Mouse (Mus musculus) MEL (cell line): ENCODE results near the gene Slco1a1. TPM values are rescaled to one million over a fixed set of nuclear protein-coding genes. Genes with fewer than 3 reads are reported as not detected.
"Not testable (repeated sequence)": the region's sequence is repeated elsewhere in the genome, so short reads cannot be mapped to it uniquely, and the experiment has no call there.

Experiments
- DNase-seq: peaks from one replicate; pipeline ENCODE4 v3.0.0; 2011; ENCODE audit warnings: low read depth, low spot score
- H3K27ac ChIP-seq: 2 replicates; pipeline ENCODE4 v1.5.1; 2012; ENCODE audit warnings: low read depth, mild to moderate bottlenecking, control low read depth, low read length, moderate library complexity; ENCODE audit not compliant: control insufficient read depth
- H3K27me3 ChIP-seq, 2 experiments: fragments of 150-350 bp in 1 of 2; sonication (generic) in 1 of 2; 2 replicates each; pipeline ENCODE4 v1.6.1; 2012; ENCODE audit warnings: low read length in 2 of 2, mild to moderate bottlenecking in 2 of 2, improper control_type of control experiment in 1 of 2, moderate library complexity in 1 of 2; ENCODE audit not compliant: insufficient read depth in 2 of 2, control insufficient read depth in 1 of 2
- H3K36me3 ChIP-seq, 2 experiments: 2 replicates each; pipeline ENCODE4 v1.6.1; 2012 to 2014; ENCODE audit warnings: low read length in 2 of 2, improper control_type of control experiment in 1 of 2, inconsistent platforms in 1 of 2, mild to moderate bottlenecking in 1 of 2; ENCODE audit not compliant: insufficient read depth in 2 of 2, control insufficient read depth in 1 of 2
- H3K4me1 ChIP-seq, 2 experiments: fragments of 150-350 bp in 1 of 2; sonication (generic) in 1 of 2; 2 replicates each; pipeline ENCODE4 v1.6.1; 2012; ENCODE audit warnings: low read length in 2 of 2, improper control_type of control experiment in 1 of 2, mild to moderate bottlenecking in 1 of 2; ENCODE audit not compliant: insufficient read depth in 2 of 2, control insufficient read depth in 1 of 2
- H3K4me3 ChIP-seq, 2 experiments: fragments of 150-350 bp in 1 of 2; sonication (generic) in 1 of 2; 2 replicates each; pipeline ENCODE4 v1.5.1; 2012; ENCODE audit warnings: low read depth in 2 of 2, low read length in 2 of 2, mild to moderate bottlenecking in 2 of 2, moderate library complexity in 2 of 2, control low read depth in 1 of 2, improper control_type of control experiment in 1 of 2; ENCODE audit not compliant: control insufficient read depth in 1 of 2, insufficient read depth in 1 of 2
- H3K79me2 ChIP-seq: 2 replicates; pipeline ENCODE4 v1.6.1; 2012; ENCODE audit warnings: mild to moderate bottlenecking, low read length, moderate library complexity; ENCODE audit not compliant: control insufficient read depth, poor library complexity, insufficient read depth
- H3K9ac ChIP-seq: 2 replicates; pipeline ENCODE4 v1.6.1; 2012; ENCODE audit warnings: low read depth, mild to moderate bottlenecking, control low read depth, low read length, moderate library complexity; ENCODE audit not compliant: control insufficient read depth, poor library complexity, severe bottlenecking
- H3K9me3 ChIP-seq: fragments of 150-350 bp; sonication (generic); replicated peaks from 2 replicates; pipeline ENCODE4 v1.6.1; 2012; ENCODE audit warnings: mild to moderate bottlenecking, low read length, improper control_type of control experiment, moderate library complexity; ENCODE audit not compliant: insufficient read depth
- BHLHE40 ChIP-seq: IDR thresholded peaks from 2 replicates; pipeline ENCODE4 v1.6.1; 2012; ENCODE audit warnings: low read depth, mild to moderate bottlenecking, inconsistent platforms, low read length, improper control_type of control experiment, borderline replicate concordance
- CHD1 ChIP-seq: IDR thresholded peaks from 2 replicates; pipeline ENCODE4 v1.6.1; 2012; ENCODE audit warnings: low read depth, mild to moderate bottlenecking, inconsistent platforms, low read length, improper control_type of control experiment
- CHD2 ChIP-seq: IDR thresholded peaks from 2 replicates; pipeline ENCODE4 v1.6.1; 2011; ENCODE audit warnings: low read length, improper control_type of control experiment
- CTCF ChIP-seq, 3 experiments: IDR thresholded peaks in 2 of 3; conservative IDR thresholded peaks in 1 of 3; 2 replicates each; pipeline ENCODE4 v1.5.1; 2011 to 2012; ENCODE audit warnings: low read length in 3 of 3, low read depth in 2 of 3, mild to moderate bottlenecking in 2 of 3, improper control_type of control experiment in 1 of 3, inconsistent platforms in 1 of 3, mixed read lengths in 1 of 3, moderate library complexity in 1 of 3; ENCODE audit not compliant: control insufficient read depth in 1 of 3, insufficient read depth in 1 of 3, poor library complexity in 1 of 3, severe bottlenecking in 1 of 3
- ELF1 ChIP-seq: IDR thresholded peaks from 2 replicates; pipeline ENCODE4 v1.6.1; 2014; ENCODE audit warnings: low read depth, mild to moderate bottlenecking, inconsistent platforms, low read length, improper control_type of control experiment, moderate library complexity
- GABPA ChIP-seq: IDR thresholded peaks from 2 replicates; pipeline ENCODE4 v1.6.1; 2012; ENCODE audit warnings: low read depth, mild to moderate bottlenecking, inconsistent platforms, low read length, improper control_type of control experiment, moderate library complexity
- JUND ChIP-seq: IDR thresholded peaks from 2 replicates; pipeline ENCODE4 v1.6.1; 2011; ENCODE audit warnings: low read depth, mild to moderate bottlenecking, improper control_type of control experiment, low read length
- MXI1 ChIP-seq: IDR thresholded peaks from 2 replicates; pipeline ENCODE4 v1.6.1; 2011; ENCODE audit warnings: mild to moderate bottlenecking, low read depth, low read length, improper control_type of control experiment
- RCOR1 ChIP-seq: IDR thresholded peaks from 2 replicates; pipeline ENCODE4 v1.6.1; 2012; ENCODE audit warnings: low read depth, mild to moderate bottlenecking, inconsistent platforms, low read length, improper control_type of control experiment
- SMC3 ChIP-seq: IDR thresholded peaks from 2 replicates; pipeline ENCODE4 v1.6.1; 2011; ENCODE audit warnings: low read depth, low read length, improper control_type of control experiment
- TAL1 ChIP-seq: IDR thresholded peaks from 2 replicates; pipeline ENCODE4 v1.6.1; 2012; ENCODE audit warnings: mild to moderate bottlenecking, inconsistent platforms, low read length, moderate library complexity, mixed read lengths
- TBP ChIP-seq: IDR thresholded peaks from 2 replicates; pipeline ENCODE4 v1.8.0; 2011; ENCODE audit warnings: low read depth, low read length, improper control_type of control experiment
- ZMIZ1 ChIP-seq: IDR thresholded peaks from 2 replicates; pipeline ENCODE4 v1.6.1; 2012; ENCODE audit warnings: low read depth, mild to moderate bottlenecking, inconsistent platforms, low read length, improper control_type of control experiment, moderate library complexity
- polyA plus RNA-seq, 2 experiments: library from polyadenylated mRNA; stranded (reverse) in 1 of 2; unstranded in 1 of 2; fragments of >175 nt in 1 of 2; fragments of >200 nt in 1 of 2; gene quantifications; 2 replicates each; pipeline versions ENCODE4 v1.2.1 to v1.2.4; 2012; ENCODE audit warnings: low replicate concordance in 2 of 2, low read depth in 1 of 2; ENCODE audit not compliant: insufficient read length in 2 of 2, insufficient read depth in 1 of 2, missing spikeins in 1 of 2
- total RNA-seq: library from RNA; depleted of rRNA; stranded (reverse); fragments of 300-350 nt; gene quantifications from 2 replicates; pipeline ENCODE4 v1.2.3, GENCODE M21; 2012

Gene Slco1a1
- total and polyA plus RNA-seq, 3 experiments: not detected

GRCm38 (mm10) chr6:141888248-141888647 is 58.5 kb downstream of the Slco1a1 start:
- Histone ChIP-seq H3K4me3 (no peak overlapping the region), H3K27me3 (no peaks in the 10 kb centered on the region), H3K27ac (no peak overlapping the region), H3K9me3 (no peaks in the 10 kb centered on the region), H3K4me1 (no peaks in the 10 kb centered on the region), H3K36me3 (no peaks in the 10 kb centered on the region), H3K79me2 (no peaks in the 10 kb centered on the region), H3K9ac (no peak overlapping the region)
- TF ChIP-seq RCOR1 (no peak), SMC3 (peak; percentile 40; the same call in 1 of the 2 replicates), CTCF (IDR thresholded peaks at IDR 0.05 in 2 of 3, conservative IDR thresholded peaks at IDR 0.05 in 1 of 3; ENCODE audit: control insufficient read depth in 1 of 3, insufficient read depth in 1 of 3, low read depth in 2 of 3, low read length in 3 of 3, poor library complexity in 1 of 3, severe bottlenecking in 1 of 3) (peak; percentile 10 to 37 (median 24); a peak in 4 of 6 replicates)
- peak; percentile 7 for DNase-seq

- Histone ChIP-seq H3K9ac (no peak overlapping the region), H3K79me2 (no peaks in the 10 kb centered on the region), H3K9me3 (no peaks in the 10 kb centered on the region), H3K27ac (no peak overlapping the region), H3K27me3 (no peaks in the 10 kb centered on the region)
- no peak for DNase-seq
- TF ChIP-seq CHD1: no peak
- no peak for TF ChIP-seq TBP
- TF ChIP-seq RCOR1: no peak
- no peak for TF ChIP-seq ZMIZ1
- TF ChIP-seq BHLHE40: no peak
- TF ChIP-seq ELF1: no peak
- TF ChIP-seq GABPA: no peak
- no peak for TF ChIP-seq JUND
- TF ChIP-seq MXI1: no peak
- TF ChIP-seq CHD2: no peak
- TF ChIP-seq TAL1: no peak
- TF ChIP-seq, all 39 proteins: peak for 0
- Histone ChIP-seq H3K4me1 (no peaks in the 10 kb centered on the region), H3K4me3 (no peak overlapping the region), H3K36me3 (no peaks in the 10 kb centered on the region)
Observed at GRCm38 (mm10) chr6:141882581-141882980, 64.2 kb downstream of the Slco1a1 start.

- H3K4me1 ChIP-seq, H3K36me3 ChIP-seq, DNase-seq, H3K4me3 ChIP-seq, H3K9ac ChIP-seq, H3K9me3 ChIP-seq, H3K27me3 ChIP-seq, H3K79me2 ChIP-seq, H3K27ac ChIP-seq: not testable (repeated sequence)
Observed at GRCm38 (mm10) chr6:141875742-141876141, 71.0 kb downstream of the Slco1a1 start.
